Mouse (Mus musculus) liver, embryonic 12.5 days (tissue): ENCODE data around the gene Stx2. TPM values are rescaled to one million over a fixed set of nuclear protein-coding genes. Genes with fewer than 3 reads are reported as not detected.

Experiments
- ATAC-seq: fragments of 200-750 bp; cut with Nextera tagmentation; 2 replicates; pipeline ENCODE4 v1.8.0; 2017; ENCODE audit warnings: moderate number of reproducible peaks, mild to moderate bottlenecking, moderate library complexity
- H3K27ac ChIP-seq: fragments of 300-500 bp; sonication (generic); 2 replicates; pipeline ENCODE4 v1.5.1; 2016; ENCODE audit warnings: mild to moderate bottlenecking
- H3K27me3 ChIP-seq: fragments of 300-500 bp; sonication (generic); replicated peaks from 2 replicates; pipeline ENCODE4 v1.6.1; 2016; ENCODE audit warnings: mild to moderate bottlenecking, moderate library complexity
- H3K36me3 ChIP-seq: fragments of 300-500 bp; sonication (generic); 2 replicates; pipeline ENCODE4 v1.6.1; 2016; ENCODE audit warnings: mild to moderate bottlenecking, moderate library complexity
- H3K4me1 ChIP-seq: fragments of 300-500 bp; sonication (generic); 2 replicates; pipeline ENCODE4 v1.6.1; 2016
- H3K4me2 ChIP-seq: fragments of 300-500 bp; sonication (generic); 2 replicates; pipeline ENCODE4 v1.6.1; 2016; ENCODE audit warnings: mild to moderate bottlenecking, moderate library complexity
- H3K4me3 ChIP-seq: fragments of 300-500 bp; sonication (generic); 2 replicates; pipeline ENCODE4 v1.5.1; 2016; ENCODE audit warnings: mild to moderate bottlenecking, moderate library complexity
- H3K9ac ChIP-seq: fragments of 300-500 bp; sonication (generic); 2 replicates; pipeline ENCODE4 v1.6.1; 2016; ENCODE audit warnings: mild to moderate bottlenecking, moderate library complexity
- H3K9me3 ChIP-seq: fragments of 300-500 bp; sonication (generic); replicated peaks from 2 replicates; pipeline ENCODE4 v1.6.1; 2016; ENCODE audit warnings: mild to moderate bottlenecking, moderate library complexity
- WGBS: fragments of 180-500 bp; shearing (Covaris S2); methylation state at CpG from one replicate; pipeline ENCODE4 v1.1.7; 2016; ENCODE audit not compliant: insufficient replicate concordance; 5-methylcytosine and 5-hydroxymethylcytosine counted together
- polyA plus RNA-seq: library from polyadenylated mRNA; unstranded; fragments of >200 nt; fragmentation: Nextera tagmentation; extraction: Ambion mirVana; gene quantifications from 2 replicates; pipeline ENCODE4 v1.2.1, GENCODE M21; 2016

Stx2 gene
- 95.8 and 106 TPM in 2 replicates for polyA plus RNA-seq

GRCm38 (mm10) chr5:129008412-129008826 lies at the start of gene Stx2:
Stx2 (minus strand) TSS chr5:129008574.
- Histone ChIP-seq H3K36me3 (peaks cover 32% of the 10 kb centered on the region), H3K4me1 (peaks cover 70% of the 10 kb centered on the region), H3K27me3 (no peaks in the 10 kb centered on the region), H3K4me2 (peak within 1 kb of the TSS; percentile 88), H3K9me3 (no peaks in the 10 kb centered on the region), H3K4me3 (peak within 1 kb of the TSS; percentile 90), H3K27ac (peak within 1 kb of the TSS; percentile 99), H3K9ac (peak within 1 kb of the TSS; percentile 98)
- under 1% methylated on average over 39 of the region's 39 CpGs for WGBS
- ATAC-seq = peak; percentile 86

GRCm38 (mm10) chr5:129054675-129055284 lies 46.4 kb upstream of the Stx2 start:
- H3K27me3 ChIP-seq = peaks cover 7% of the 10 kb centered on the region; the same call in 1 of the 2 replicates
- no peak overlapping the region for H3K4me2 ChIP-seq
- H3K36me3 ChIP-seq = no peaks in the 10 kb centered on the region
- no peak for ATAC-seq
- no peaks in the 10 kb centered on the region for H3K9me3 ChIP-seq
- no peak overlapping the region for H3K27ac ChIP-seq
- no peaks in the 10 kb centered on the region for H3K4me1 ChIP-seq
- no peak overlapping the region for H3K9ac ChIP-seq
- H3K4me3 ChIP-seq = no peak overlapping the region
- WGBS = 66% methylated on average over 9 of the region's 9 CpGs

- Histone ChIP-seq H3K27me3 (peaks cover 10% of the 10 kb centered on the region; the same call in 1 of the 2 replicates), H3K4me3 (no peak overlapping the region), H3K4me1 (no peaks in the 10 kb centered on the region), H3K9me3 (no peaks in the 10 kb centered on the region), H3K27ac (no peak overlapping the region), H3K9ac (no peak overlapping the region), H3K4me2 (no peak overlapping the region), H3K36me3 (no peaks in the 10 kb centered on the region)
- no peak for ATAC-seq
- 41% methylated on average over 20 of the region's 20 CpGs for WGBS
Observed at GRCm38 (mm10) chr5:129052636-129053355, 44.4 kb upstream of the Stx2 start.

- no peak overlapping the region for H3K4me3 ChIP-seq
Observed at GRCm38 (mm10) chr5:129051910-129052309, 43.5 kb upstream of the Stx2 start.

GRCm38 (mm10) chr5:129049372-129049771 lies 41.0 kb upstream of the Stx2 start:
- H3K4me2 ChIP-seq = no peak overlapping the region
- ATAC-seq = no peak
- H3K4me1 ChIP-seq = no peaks in the 10 kb centered on the region
- no peak overlapping the region for H3K4me3 ChIP-seq
- peaks cover 10% of the 10 kb centered on the region; the same call in 1 of the 2 replicates for H3K27me3 ChIP-seq
- H3K9ac ChIP-seq = no peak overlapping the region
- no peaks in the 10 kb centered on the region for H3K9me3 ChIP-seq
- WGBS = 68% methylated on average over 9 of the region's 9 CpGs
- no peak overlapping the region for H3K27ac ChIP-seq
- no peaks in the 10 kb centered on the region for H3K36me3 ChIP-seq

More at GRCm38 (mm10) chr5:129051910-129052309, 43.5 kb upstream of the Stx2 start:
- H3K9ac ChIP-seq = no peak overlapping the region
- H3K36me3 ChIP-seq = no peaks in the 10 kb centered on the region
- 55% methylated on average over 3 of the region's 3 CpGs for WGBS
- no peak overlapping the region for H3K4me2 ChIP-seq
- no peak overlapping the region for H3K27ac ChIP-seq
- peaks cover 10% of the 10 kb centered on the region; the same call in 1 of the 2 replicates for H3K27me3 ChIP-seq
- no peaks in the 10 kb centered on the region for H3K9me3 ChIP-seq
- H3K4me1 ChIP-seq = no peaks in the 10 kb centered on the region
- no peak for ATAC-seq

GRCm38 (mm10) chr5:129045641-129046580 lies 37.5 kb upstream of the Stx2 start:
- 63% methylated on average over 26 of the region's 26 CpGs for WGBS
- Histone ChIP-seq H3K4me1 (no peaks in the 10 kb centered on the region), H3K27ac (no peak overlapping the region), H3K4me2 (no peak overlapping the region), H3K4me3 (no peak overlapping the region), H3K9ac (no peak overlapping the region), H3K36me3 (no peaks in the 10 kb centered on the region), H3K27me3 (peaks cover 10% of the 10 kb centered on the region; the same call in 1 of the 2 replicates), H3K9me3 (no peaks in the 10 kb centered on the region)
- ATAC-seq = no peak

- H3K27me3 ChIP-seq = no peaks in the 10 kb centered on the region
- no peak overlapping the region for H3K9ac ChIP-seq
- 0 out of 2 replicates have a peak, but pooled peaks cover 4% of the 10 kb centered on the region for H3K9me3 ChIP-seq
- ATAC-seq = no peak
- no peak overlapping the region for H3K27ac ChIP-seq
- no peaks in the 10 kb centered on the region for H3K4me1 ChIP-seq
- no peak overlapping the region for H3K4me2 ChIP-seq
- no peaks in the 10 kb centered on the region for H3K36me3 ChIP-seq
- 68% methylated on average over 7 of the region's 7 CpGs for WGBS
- no peak overlapping the region for H3K4me3 ChIP-seq
Observed at GRCm38 (mm10) chr5:129037739-129038138, 29.4 kb upstream of the Stx2 start.

- no peaks in the 10 kb centered on the region for H3K4me1 ChIP-seq
- H3K4me2 ChIP-seq = no peak overlapping the region
- no peak overlapping the region for H3K9ac ChIP-seq
- H3K36me3 ChIP-seq = no peaks in the 10 kb centered on the region
- H3K4me3 ChIP-seq = no peak overlapping the region
- ATAC-seq = no peak
- WGBS = 76% methylated on average over 5 of the region's 5 CpGs
- 0 out of 2 replicates have a peak, but pooled peaks cover 4% of the 10 kb centered on the region for H3K9me3 ChIP-seq
- no peak overlapping the region for H3K27ac ChIP-seq
- H3K27me3 ChIP-seq = no peaks in the 10 kb centered on the region
Observed at GRCm38 (mm10) chr5:129036678-129037077, 28.3 kb upstream of the Stx2 start.

GRCm38 (mm10) chr5:129029131-129029723 lies 20.9 kb upstream of the Stx2 start:
- Histone ChIP-seq H3K4me2 (no peak overlapping the region), H3K9ac (no peak overlapping the region), H3K4me1 (no peaks in the 10 kb centered on the region), H3K36me3 (peaks cover 25% of the 10 kb centered on the region), H3K27ac (no peak overlapping the region), H3K9me3 (0 out of 2 replicates have a peak, but pooled peaks cover 4% of the 10 kb centered on the region), H3K4me3 (no peak overlapping the region), H3K27me3 (no peaks in the 10 kb centered on the region)
- ATAC-seq = no peak
- 71% methylated on average over 5 of the region's 5 CpGs for WGBS

- Histone ChIP-seq H3K36me3 (peaks cover 50% of the 10 kb centered on the region), H3K4me2 (no peak overlapping the region), H3K9me3 (no peaks in the 10 kb centered on the region), H3K27ac (no peak overlapping the region), H3K9ac (no peak overlapping the region), H3K4me1 (peaks cover 8% of the 10 kb centered on the region), H3K4me3 (no peak overlapping the region), H3K27me3 (no peaks in the 10 kb centered on the region)
- WGBS = 55% methylated on average over 1 of the region's 1 CpGs
- no peak for ATAC-seq
Observed at GRCm38 (mm10) chr5:129026637-129027036, 18.3 kb upstream of the Stx2 start.

- Histone ChIP-seq H3K9me3 (no peaks in the 10 kb centered on the region), H3K27ac (no peak overlapping the region), H3K4me1 (peaks cover 10% of the 10 kb centered on the region), H3K9ac (no peak overlapping the region), H3K27me3 (no peaks in the 10 kb centered on the region), H3K36me3 (peaks cover 54% of the 10 kb centered on the region), H3K4me3 (no peak overlapping the region), H3K4me2 (no peak overlapping the region)
- no peak for ATAC-seq
- WGBS = 83% methylated on average over 3 of the region's 3 CpGs
Observed at GRCm38 (mm10) chr5:129026171-129026570, 17.8 kb upstream of the Stx2 start.
